Mouse (Mus musculus) MEL (cell line): Measurements from ENCODE around the gene Blm. TPM values are rescaled to one million over a fixed set of nuclear protein-coding genes. Genes with fewer than 3 reads are reported as not detected.
"Not testable (repeated sequence)": the region's sequence is repeated elsewhere in the genome, so short reads cannot be mapped to it uniquely, and the experiment has no call there.

Experiments
- DNase-seq: peaks from one replicate; pipeline ENCODE4 v3.0.0; 2011; ENCODE audit warnings: low read depth, low spot score
- H3K27ac ChIP-seq: 2 replicates; pipeline ENCODE4 v1.5.1; 2012; ENCODE audit warnings: low read depth, mild to moderate bottlenecking, control low read depth, low read length, moderate library complexity; ENCODE audit not compliant: control insufficient read depth
- H3K27me3 ChIP-seq, 2 experiments: fragments of 150-350 bp in 1 of 2; sonication (generic) in 1 of 2; 2 replicates each; pipeline ENCODE4 v1.6.1; 2012; ENCODE audit warnings: low read length in 2 of 2, mild to moderate bottlenecking in 2 of 2, improper control_type of control experiment in 1 of 2, moderate library complexity in 1 of 2; ENCODE audit not compliant: insufficient read depth in 2 of 2, control insufficient read depth in 1 of 2
- H3K36me3 ChIP-seq, 2 experiments: 2 replicates each; pipeline ENCODE4 v1.6.1; 2012 to 2014; ENCODE audit warnings: low read length in 2 of 2, improper control_type of control experiment in 1 of 2, inconsistent platforms in 1 of 2, mild to moderate bottlenecking in 1 of 2; ENCODE audit not compliant: insufficient read depth in 2 of 2, control insufficient read depth in 1 of 2
- H3K4me1 ChIP-seq, 2 experiments: fragments of 150-350 bp in 1 of 2; sonication (generic) in 1 of 2; 2 replicates each; pipeline ENCODE4 v1.6.1; 2012; ENCODE audit warnings: low read length in 2 of 2, improper control_type of control experiment in 1 of 2, mild to moderate bottlenecking in 1 of 2; ENCODE audit not compliant: insufficient read depth in 2 of 2, control insufficient read depth in 1 of 2
- H3K4me3 ChIP-seq, 2 experiments: fragments of 150-350 bp in 1 of 2; sonication (generic) in 1 of 2; 2 replicates each; pipeline ENCODE4 v1.5.1; 2012; ENCODE audit warnings: low read depth in 2 of 2, low read length in 2 of 2, mild to moderate bottlenecking in 2 of 2, moderate library complexity in 2 of 2, control low read depth in 1 of 2, improper control_type of control experiment in 1 of 2; ENCODE audit not compliant: control insufficient read depth in 1 of 2, insufficient read depth in 1 of 2
- H3K79me2 ChIP-seq: 2 replicates; pipeline ENCODE4 v1.6.1; 2012; ENCODE audit warnings: mild to moderate bottlenecking, low read length, moderate library complexity; ENCODE audit not compliant: control insufficient read depth, poor library complexity, insufficient read depth
- H3K9ac ChIP-seq: 2 replicates; pipeline ENCODE4 v1.6.1; 2012; ENCODE audit warnings: low read depth, mild to moderate bottlenecking, control low read depth, low read length, moderate library complexity; ENCODE audit not compliant: control insufficient read depth, poor library complexity, severe bottlenecking
- H3K9me3 ChIP-seq: fragments of 150-350 bp; sonication (generic); replicated peaks from 2 replicates; pipeline ENCODE4 v1.6.1; 2012; ENCODE audit warnings: mild to moderate bottlenecking, low read length, improper control_type of control experiment, moderate library complexity; ENCODE audit not compliant: insufficient read depth
- CHD2 ChIP-seq: IDR thresholded peaks from 2 replicates; pipeline ENCODE4 v1.6.1; 2011; ENCODE audit warnings: low read length, improper control_type of control experiment
- CTCF ChIP-seq, 3 experiments: IDR thresholded peaks in 2 of 3; conservative IDR thresholded peaks in 1 of 3; 2 replicates each; pipeline ENCODE4 v1.5.1; 2011 to 2012; ENCODE audit warnings: low read length in 3 of 3, low read depth in 2 of 3, mild to moderate bottlenecking in 2 of 3, improper control_type of control experiment in 1 of 3, inconsistent platforms in 1 of 3, mixed read lengths in 1 of 3, moderate library complexity in 1 of 3; ENCODE audit not compliant: control insufficient read depth in 1 of 3, insufficient read depth in 1 of 3, poor library complexity in 1 of 3, severe bottlenecking in 1 of 3
- E2F4 ChIP-seq: IDR thresholded peaks from 2 replicates; pipeline ENCODE4 v1.6.1; 2011; ENCODE audit warnings: low read depth, low read length, improper control_type of control experiment, borderline replicate concordance
- ETS1 ChIP-seq: IDR thresholded peaks from 2 replicates; pipeline ENCODE4 v1.6.1; 2012; ENCODE audit warnings: low read depth, mild to moderate bottlenecking, inconsistent platforms, low read length, improper control_type of control experiment, moderate library complexity
- GABPA ChIP-seq: IDR thresholded peaks from 2 replicates; pipeline ENCODE4 v1.6.1; 2012; ENCODE audit warnings: low read depth, mild to moderate bottlenecking, inconsistent platforms, low read length, improper control_type of control experiment, moderate library complexity
- KAT2A ChIP-seq: conservative IDR thresholded peaks from 2 replicates; pipeline ENCODE4 v1.6.1; 2012; ENCODE audit warnings: low read depth, low read length, improper control_type of control experiment, inconsistent platforms
- MAX ChIP-seq: IDR thresholded peaks from 2 replicates; pipeline ENCODE4 v1.6.1; 2011; ENCODE audit warnings: low read length, improper control_type of control experiment
- MXI1 ChIP-seq: IDR thresholded peaks from 2 replicates; pipeline ENCODE4 v1.6.1; 2011; ENCODE audit warnings: mild to moderate bottlenecking, low read depth, low read length, improper control_type of control experiment
- MYB ChIP-seq: IDR thresholded peaks from 2 replicates; pipeline ENCODE4 v1.6.1; 2011; ENCODE audit warnings: mild to moderate bottlenecking, low read depth, low read length, improper control_type of control experiment
- NRF1 ChIP-seq: IDR thresholded peaks from 2 replicates; pipeline ENCODE4 v1.6.1; 2014; ENCODE audit warnings: low read depth, mild to moderate bottlenecking, inconsistent platforms, low read length, improper control_type of control experiment, moderate library complexity; ENCODE audit not compliant: poor library complexity, insufficient read depth, severe bottlenecking
- RCOR1 ChIP-seq: IDR thresholded peaks from 2 replicates; pipeline ENCODE4 v1.6.1; 2012; ENCODE audit warnings: low read depth, mild to moderate bottlenecking, inconsistent platforms, low read length, improper control_type of control experiment
- SIN3A ChIP-seq: IDR thresholded peaks from 2 replicates; pipeline ENCODE4 v1.6.1; 2012; ENCODE audit warnings: low read length, improper control_type of control experiment, inconsistent platforms
- TBP ChIP-seq: IDR thresholded peaks from 2 replicates; pipeline ENCODE4 v1.8.0; 2011; ENCODE audit warnings: low read depth, low read length, improper control_type of control experiment
- UBTF ChIP-seq: IDR thresholded peaks from 2 replicates; pipeline ENCODE4 v1.6.1; 2012; ENCODE audit warnings: low read depth, mild to moderate bottlenecking, inconsistent platforms, low read length, improper control_type of control experiment, moderate library complexity, borderline replicate concordance; ENCODE audit not compliant: insufficient read depth
- USF1 ChIP-seq: IDR thresholded peaks from 2 replicates; pipeline ENCODE4 v1.6.1; 2014; ENCODE audit warnings: low read depth, mild to moderate bottlenecking, inconsistent platforms, low read length, improper control_type of control experiment, moderate library complexity
- ZC3H11A ChIP-seq: IDR thresholded peaks from 2 replicates; pipeline ENCODE4 v1.6.1; 2012; ENCODE audit warnings: low read depth, mild to moderate bottlenecking, inconsistent platforms, low read length, improper control_type of control experiment
- ZMIZ1 ChIP-seq: IDR thresholded peaks from 2 replicates; pipeline ENCODE4 v1.6.1; 2012; ENCODE audit warnings: low read depth, mild to moderate bottlenecking, inconsistent platforms, low read length, improper control_type of control experiment, moderate library complexity
- ZNF384 ChIP-seq: IDR thresholded peaks from 2 replicates; pipeline ENCODE4 v1.6.1; 2012; ENCODE audit warnings: low read depth, mild to moderate bottlenecking, inconsistent platforms, low read length, improper control_type of control experiment
- polyA plus RNA-seq, 2 experiments: library from polyadenylated mRNA; stranded (reverse) in 1 of 2; unstranded in 1 of 2; fragments of >175 nt in 1 of 2; fragments of >200 nt in 1 of 2; gene quantifications; 2 replicates each; pipeline versions ENCODE4 v1.2.1 to v1.2.4; 2012; ENCODE audit warnings: low replicate concordance in 2 of 2, low read depth in 1 of 2; ENCODE audit not compliant: insufficient read length in 2 of 2, insufficient read depth in 1 of 2, missing spikeins in 1 of 2
- total RNA-seq: library from RNA; depleted of rRNA; stranded (reverse); fragments of 300-350 nt; gene quantifications from 2 replicates; pipeline ENCODE4 v1.2.3, GENCODE M21; 2012

The Blm gene
- total and polyA plus RNA-seq, 3 experiments, result 28.5 to 83.8 (median 52.0) TPM

- TF ChIP-seq ZMIZ1 (no peak), MXI1 (peak; percentile 70; the same call in 1 of the 2 replicates), CTCF (IDR thresholded peaks at IDR 0.05 in 2 of 3, conservative IDR thresholded peaks at IDR 0.05 in 1 of 3; ENCODE audit: control insufficient read depth in 1 of 3, insufficient read depth in 1 of 3, low read depth in 2 of 3, low read length in 3 of 3, poor library complexity in 1 of 3, severe bottlenecking in 1 of 3) (no peak), E2F4 (no peak)
Measured at GRCm38 (mm10) chr7:80530646-80531045, 4.3 kb downstream of the Blm start (continued).

- Histone ChIP-seq H3K27ac (no peak overlapping the region), H3K4me1 (peaks cover 28 to 35% of the 10 kb centered on the region in 2 experiments), H3K79me2 (peaks cover 70% of the 10 kb centered on the region), H3K4me3 (no peak overlapping the region), H3K27me3 (no peaks in the 10 kb centered on the region), H3K36me3 (peaks cover 31 to 52% of the 10 kb centered on the region in 2 experiments), H3K9me3 (no peaks in the 10 kb centered on the region), H3K9ac (no peak overlapping the region)
- DNase-seq, result no peak
- TF ChIP-seq SIN3A (no peak), GABPA (no peak)
Measured at GRCm38 (mm10) chr7:80526698-80527097, 8.2 kb downstream of the Blm start.

- Histone ChIP-seq H3K79me2 (peaks cover 3% of the 10 kb centered on the region; the same call in 1 of the 2 replicates), H3K27ac (no peak overlapping the region), H3K9ac (no peak overlapping the region), H3K4me1 (no peaks in the 10 kb centered on the region), H3K9me3 (no peaks in the 10 kb centered on the region), H3K27me3 (no peaks in the 10 kb centered on the region), H3K4me3 (no peak overlapping the region), H3K36me3 (peaks cover 0 to 25% of the 10 kb centered on the region in 2 experiments; a peak in 2 of 4 replicates)
- no peak for DNase-seq
- TF ChIP-seq CHD2 (no peak), RCOR1 (no peak), KAT2A (no peak), TBP (no peak), E2F4 (no peak), USF1 (no peak), MXI1 (no peak), SIN3A (no peak), UBTF (no peak), MAX (no peak), MYB (no peak), NRF1 (no peak), ETS1 (no peak), ZC3H11A (no peak), ZMIZ1 (no peak), ZNF384 (no peak)
Measured at GRCm38 (mm10) chr7:80512408-80513085, 22.4 kb downstream of the Blm start.

- H3K4me1 ChIP-seq, H3K79me2 ChIP-seq, H3K9me3 ChIP-seq, DNase-seq, H3K27ac ChIP-seq, H3K9ac ChIP-seq, H3K27me3 ChIP-seq, H3K4me3 ChIP-seq: not testable (repeated sequence)
- H3K36me3 ChIP-seq, result peaks cover 15 to 47% of the 10 kb centered on the region in 2 experiments
Measured at GRCm38 (mm10) chr7:80507697-80508096, 27.2 kb downstream of the Blm start.
